Mouse (Mus musculus): ENCODE measurements around the gene Stip1. TPM values are rescaled to one million over a fixed set of nuclear protein-coding genes. Genes with fewer than 3 reads are reported as not detected.

Gene Stip1
- polyA plus RNA-seq (2017; shearing (Covaris generic)), result 100 to 1,000 TPM; 173 to 257 TPM

GRCm38 (mm10) chr19:7039841-7040636 lies at the start of gene Stip1:
Gene Stip1 (minus strand): TSS chr19:7039967.

GRCm38 (mm10) chr19:7056248-7057087 lies 16.7 kb upstream of the Stip1 start, which contains the start of gene Macrod1:
Gene Macrod1 (plus strand): TSS chr19:7056810.

GRCm38 (mm10) chr19:7019191-7019590 lies 20.6 kb downstream of the Stip1 start, which contains the start of gene Fermt3:
Gene Fermt3 (minus strand): TSS chr19:7019469.

GRCm38 (mm10) chr19:6996006-6996405 lies 43.8 kb downstream of the Stip1 start, which contains the start of the genes Nudt22 and Trpt1:
Gene Nudt22 (minus strand): TSS chr19:6996117.
Gene Trpt1 (plus strand): TSS chr19:6996131.

GRCm38 (mm10) chr19:6992011-6992858 lies 47.5 kb downstream of the Stip1 start, which contains the start of gene Dnajc4:
Gene Dnajc4 (minus strand): TSS chr19:6992572.

GRCm38 (mm10) chr19:6987061-6987903 lies 52.5 kb downstream of the Stip1 start, which contains the start of gene Vegfb:
Gene Vegfb (minus strand): TSS chr19:6987651.

GRCm38 (mm10) chr19:6980381-6981093 lies 59.2 kb downstream of the Stip1 start, which contains the start of gene Fkbp2:
Gene Fkbp2 (minus strand): TSS chr19:6980501.

GRCm38 (mm10) chr19:6975537-6976521 lies 63.9 kb downstream of the Stip1 start, which contains the start of gene Plcb3:
Gene Plcb3 (minus strand): TSS chr19:6976470.

GRCm38 (mm10) chr19:6974211-6975205 lies 65.3 kb downstream of the Stip1 start, which contains the start of gene Ppp1r14b:
Gene Ppp1r14b (plus strand): TSS chr19:6974968.

Other genes with a start within 250 kb of the Stip1 start
- gene Rps6ka4, start 199.3 kb downstream of the Stip1 start, polyA plus RNA-seq (2017; shearing (Covaris generic)), result 10 to 100 TPM; 50.1 to 58.1 TPM
- 10 to 100 TPM; 41.3 to 59.0 TPM for gene Ccdc88b, start 181.8 kb downstream of the Stip1 start, polyA plus RNA-seq (2017; shearing (Covaris generic))
- gene Trmt112, start 130.3 kb downstream of the Stip1 start, polyA plus RNA-seq (2017; shearing (Covaris generic)), result 100 to 1,000 TPM; 141 to 157 TPM
- 100 to 1,000 TPM; 238 to 261 TPM for gene Prdx5, start 129.9 kb downstream of the Stip1 start, polyA plus RNA-seq (2017; shearing (Covaris generic))
- gene Esrra, start 118.2 kb downstream of the Stip1 start, polyA plus RNA-seq (2017; shearing (Covaris generic)), result 10 to 100 TPM; 25.6 to 26.6 TPM
- gene Catsperz, start 114.6 kb downstream of the Stip1 start, polyA plus RNA-seq (2017; shearing (Covaris generic)), result not detected
- not detected for gene Kcnk4, start 105.5 kb downstream of the Stip1 start, polyA plus RNA-seq (2017; shearing (Covaris generic))
- gene Bad, start 98.1 kb downstream of the Stip1 start, polyA plus RNA-seq (2017; shearing (Covaris generic)), result 10 to 100 TPM; 32.4 to 39.4 TPM
- gene Gpr137, start 97.5 kb downstream of the Stip1 start, polyA plus RNA-seq (2017; shearing (Covaris generic)), result 10 to 100 TPM; 14.2 to 14.5 TPM
- gene Ppp1r14b, start 65.0 kb downstream of the Stip1 start, polyA plus RNA-seq (2017; shearing (Covaris generic)), result 100 to 1,000 TPM; 164 to 215 TPM
- gene Plcb3, start 63.5 kb downstream of the Stip1 start, polyA plus RNA-seq (2017; shearing (Covaris generic)), result 10 to 100 TPM; 38.5 to 43.6 TPM
- gene Fkbp2, start 59.5 kb downstream of the Stip1 start, polyA plus RNA-seq (2017; shearing (Covaris generic)), result 10 to 100 TPM; 40.3 to 59.9 TPM
- gene Vegfb, start 52.3 kb downstream of the Stip1 start, polyA plus RNA-seq (2017; shearing (Covaris generic)), result 10 to 100 TPM; 12.9 to 18.5 TPM
- gene Dnajc4, start 47.4 kb downstream of the Stip1 start, polyA plus RNA-seq (2017; shearing (Covaris generic)), result 10 to 100 TPM; 52.2 to 52.7 TPM
- gene Nudt22, start 43.9 kb downstream of the Stip1 start, polyA plus RNA-seq (2017; shearing (Covaris generic)), result 10 to 100 TPM; 24.4 to 38.2 TPM
- 1 to 10 TPM; 5.4 to 7.0 TPM for gene Trpt1, start 43.8 kb downstream of the Stip1 start, polyA plus RNA-seq (2017; shearing (Covaris generic))
- gene Fermt3, start 20.5 kb downstream of the Stip1 start, polyA plus RNA-seq (2017; shearing (Covaris generic)), result 100 to 1,000 TPM; 341 to 346 TPM
- 10 to 100 TPM; 15.3 to 31.2 TPM for gene Macrod1, start 16.8 kb upstream of the Stip1 start, polyA plus RNA-seq (2017; shearing (Covaris generic))
- gene Flrt1, start 65.8 kb upstream of the Stip1 start, polyA plus RNA-seq (2017; shearing (Covaris generic)), result under 1 TPM; 0.13 to 0.88 TPM
- 10 to 100 TPM; 53.9 to 54.8 TPM for gene Otub1, start 166.3 kb upstream of the Stip1 start, polyA plus RNA-seq (2017; shearing (Covaris generic))
- 100 to 1,000 TPM; 406 to 412 TPM for gene Cox8a, start 177.6 kb upstream of the Stip1 start, polyA plus RNA-seq (2017; shearing (Covaris generic))
- gene Naa40, start 201.2 kb upstream of the Stip1 start, polyA plus RNA-seq (2017; shearing (Covaris generic)), result 10 to 100 TPM; 45.3 to 48.1 TPM
- gene Rcor2, start 227.4 kb upstream of the Stip1 start, polyA plus RNA-seq (2017; shearing (Covaris generic)), result 1 to 10 TPM; 1.7 to 2.4 TPM